In the genomic region with DNA sequence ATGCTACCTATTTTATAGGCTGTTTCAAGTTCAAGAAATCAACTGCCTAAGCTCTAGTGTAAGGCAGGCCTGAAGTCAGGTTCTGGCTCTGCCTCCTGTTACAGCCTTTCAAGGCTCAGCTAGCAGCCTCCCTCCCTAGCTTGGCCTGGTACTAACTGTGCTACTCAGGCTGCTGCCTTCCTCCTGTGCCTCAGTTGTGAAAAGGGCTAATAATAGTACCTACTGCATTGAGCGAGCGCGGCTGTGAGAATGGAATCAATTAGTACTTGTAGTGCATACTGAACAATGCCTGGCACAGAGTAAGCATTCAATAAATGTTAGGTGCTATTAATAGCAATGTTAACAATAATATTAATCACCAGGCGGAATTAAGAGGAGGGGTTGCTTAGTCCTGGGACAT, we compare ENCODE assay signal across 8 mouse cellular contexts. TPM values are rescaled to one million over a fixed set of nuclear protein-coding genes. Genes with fewer than 3 reads are reported as not detected.
A peak's percentile ranks its signal among the peaks of the same experiment; 100 is the strongest.
DNase-seq lines count a peak whose midpoint lies in the region; ATAC-seq and TF ChIP-seq lines count a peak whose summit lies in the region.

No protein-coding gene starts in this region.

- peak overlapping the region; percentile 87 for H3K27ac ChIP-seq in left cerebral cortex, adult 2 months
- peak overlapping the region; percentile 75 for H3K27ac ChIP-seq in embryonic facial prominence, embryonic 10.5 days (replicated peaks)
- H3K27ac ChIP-seq in heart, embryonic 16.5 days (ENCODE audit: low read length), result peak overlapping the region; percentile 85
- peak overlapping the region; percentile 99 for H3K27ac ChIP-seq in liver, embryonic 16.5 days (ENCODE audit: low read length)

- H3K9ac ChIP-seq in heart, embryonic 16.5 days (ENCODE audit: low read length), result peak overlapping the region; percentile 30
- peak overlapping the region; percentile 17; the same call in 1 of the 2 replicates for H3K9ac ChIP-seq in liver, embryonic 16.5 days (ENCODE audit: low read depth, low read length)

- peaks cover 68% of the 10 kb centered on the region for H3K36me3 ChIP-seq in embryonic facial prominence, embryonic 10.5 days (replicated peaks)
- H3K36me3 ChIP-seq in heart, embryonic 16.5 days (ENCODE audit: control insufficient read depth, insufficient read depth), result peaks cover 8% of the 10 kb centered on the region; the same call in 1 of the 2 replicates
- peaks cover 23% of the 10 kb centered on the region for H3K36me3 ChIP-seq in liver, embryonic 16.5 days (ENCODE audit: control insufficient read depth, insufficient read depth)

- 55% methylated on average over 4 of the region's 4 CpGs for WGBS in embryonic facial prominence, embryonic 10.5 days
- WGBS in heart, embryonic 16.5 days, result 38% methylated on average over 4 of the region's 4 CpGs
- 86% methylated on average over 4 of the region's 4 CpGs for WGBS in liver, embryonic 16.5 days (ENCODE audit: insufficient replicate concordance)

- peak overlapping the region; percentile 1; the same call in 1 of the 2 replicates for H3K4me2 ChIP-seq in heart, embryonic 16.5 days (ENCODE audit: low read depth, low read length)
- H3K4me2 ChIP-seq in liver, embryonic 16.5 days (ENCODE audit: low read depth, low read length), result peak overlapping the region; percentile 8; the same call in 1 of the 2 replicates

- H3K4me1 ChIP-seq in embryonic facial prominence, embryonic 10.5 days, result peaks cover 60% of the 10 kb centered on the region
- peaks cover 55% of the 10 kb centered on the region for H3K4me1 ChIP-seq in heart, embryonic 16.5 days (ENCODE audit: control insufficient read depth, insufficient read depth, low read length)
- H3K4me1 ChIP-seq in liver, embryonic 16.5 days (ENCODE audit: control insufficient read depth, low read depth, low read length), result peaks cover 85% of the 10 kb centered on the region

- intact Hi-C loops in left cerebral cortex, adult 2 months (cut with DNase I), result loop anchor here (1.0 kb wide), 1 partner anchor 35 kb away; no protein-coding TSS in a partner anchor

- H3K4me3 ChIP-seq in left cerebral cortex, adult 2 months, result no peak overlapping the region
- H3K4me3 ChIP-seq in embryonic facial prominence, embryonic 10.5 days, result no peak overlapping the region
- no peak overlapping the region for H3K4me3 ChIP-seq in heart, embryonic 16.5 days (ENCODE audit: low read length)
- no peak overlapping the region for H3K4me3 ChIP-seq in liver, embryonic 16.5 days (ENCODE audit: low read depth, low read length)

- ATAC-seq in heart, embryonic 16.5 days (replicated peaks; ENCODE audit: extremely low read depth, insufficient read depth, low FRiP score), result no peak
- ATAC-seq in liver, embryonic 16.5 days (ENCODE audit: low read depth), result no peak

- DNase-seq in left cerebral cortex, adult 2 months (ENCODE audit: extremely low spot score in 1 of 2, low spot score in 2 of 2), result peak in 1 of 2 experiments; percentile 33
- no peak for DNase-seq in left cerebral cortex, adult 9 months (ENCODE audit: low spot score in 2 of 2)
- DNase-seq in embryonic facial prominence, embryonic 10.5 days (ENCODE audit: low spot score), result no peak
- DNase-seq in spleen, adult 12 weeks (ENCODE audit: low spot score), result no peak
- DNase-seq in spleen, postnatal 14 days (ENCODE audit: low spot score in 2 of 2), result no peak
- no peak for DNase-seq in ovary, postnatal 14 days (ENCODE audit: low spot score)

- TF ChIP-seq CTCF in left cerebral cortex, adult 2 months (IDR thresholded peaks at IDR 0.05), result no peak

- H3K27me3 ChIP-seq in embryonic facial prominence, embryonic 10.5 days (replicated peaks; ENCODE audit: low read depth, poor library complexity, severe bottlenecking), result no peaks in the 10 kb centered on the region
- no peaks in the 10 kb centered on the region for H3K27me3 ChIP-seq in heart, embryonic 16.5 days (ENCODE audit: control insufficient read depth, insufficient read depth, low read length)
- no peaks in the 10 kb centered on the region for H3K27me3 ChIP-seq in liver, embryonic 16.5 days (ENCODE audit: control insufficient read depth, insufficient read depth, low read depth, low read length)

- no peaks in the 10 kb centered on the region; the same call in 1 of the 2 replicates for H3K9me3 ChIP-seq in embryonic facial prominence, embryonic 10.5 days
- 0 out of 2 replicates have a peak, but pooled peaks cover 3% of the 10 kb centered on the region for H3K9me3 ChIP-seq in heart, embryonic 16.5 days (replicated peaks; ENCODE audit: control insufficient read depth, low read length)
- no peaks in the 10 kb centered on the region for H3K9me3 ChIP-seq in liver, embryonic 16.5 days (replicated peaks; ENCODE audit: control insufficient read depth, low read length)

RNA-seq across cellular contexts. Expression of a gene that starts 11.6 kb away (rescaled TPM):
- total RNA-seq in left cerebral cortex, adult 2 months (2021), result 100 to 1,000 TPM; 133 to 135 TPM
- polyA plus RNA-seq in embryonic facial prominence, embryonic 10.5 days (2016; fragmentation: Nextera tagmentation; extraction: Ambion mirVana), result 102 and 106 TPM in 2 replicates
- 70.5 and 74.3 TPM in 2 replicates for polyA plus RNA-seq in heart, embryonic 16.5 days (2015; fragmentation: Nextera tagmentation; extraction: Ambion mirVana)
- 213 and 241 TPM in 2 replicates for polyA plus RNA-seq in liver, embryonic 16.5 days (2015; fragmentation: Nextera tagmentation; extraction: Ambion mirVana)

RNA-seq across cellular contexts. Expression of a gene that starts 27.8 kb away (rescaled TPM):
- total RNA-seq in left cerebral cortex, adult 2 months (2021), result 1 to 10 TPM; 2.5 to 3.0 TPM
- 144 and 151 TPM in 2 replicates for polyA plus RNA-seq in embryonic facial prominence, embryonic 10.5 days (2016; fragmentation: Nextera tagmentation; extraction: Ambion mirVana)
- 45.4 and 55.1 TPM in 2 replicates for polyA plus RNA-seq in heart, embryonic 16.5 days (2015; fragmentation: Nextera tagmentation; extraction: Ambion mirVana)
- 57.7 and 58.9 TPM in 2 replicates for polyA plus RNA-seq in liver, embryonic 16.5 days (2015; fragmentation: Nextera tagmentation; extraction: Ambion mirVana)
